Mouse (Mus musculus) macrophage (primary cell): ENCODE results near the gene Fam189b. TPM values are rescaled to one million over a fixed set of nuclear protein-coding genes. Genes with fewer than 3 reads are reported as not detected.
"Not testable (repeated sequence)": the region's sequence is repeated elsewhere in the genome, so short reads cannot be mapped to it uniquely, and the experiment has no call there.

Experiments
- H3K27ac ChIP-seq: fragments of 350-480 bp; formaldehyde crosslinking; 2 replicates; pipeline ENCODE4 v1.9.0; 2021
- H3K36me3 ChIP-seq: fragments of 350-480 bp; formaldehyde crosslinking; 2 replicates; pipeline ENCODE4 v1.9.0; 2021; ENCODE audit errors: inconsistent target
- H3K4me3 ChIP-seq: fragments of 350-480 bp; formaldehyde crosslinking; 2 replicates; pipeline ENCODE4 v1.9.0; 2021; ENCODE audit errors: inconsistent target
- H3K79me2 ChIP-seq: fragments of 350-480 bp; formaldehyde crosslinking; 2 replicates; pipeline ENCODE4 v1.9.0; 2021; ENCODE audit errors: inconsistent target
- WGBS: methylation state at CpG from one replicate; pipeline ENCODE4 v1.1.7; 2026; ENCODE audit warnings: inconsistent platforms; ENCODE audit not compliant: missing documents; 5-methylcytosine and 5-hydroxymethylcytosine counted together
- polyA plus RNA-seq: library from polyadenylated mRNA; stranded (reverse); fragments of 250-400 nt; gene quantifications from 3 replicates; pipeline ENCODE4 v1.2.4, GENCODE M21; 2018; ENCODE audit warnings: inconsistent platforms

Fam189b gene
- polyA plus RNA-seq, 1 experiment from 2014 or later: 1.1 TPM

- Histone ChIP-seq H3K36me3 (peaks cover 58% of the 10 kb centered on the region), H3K27ac (no peak overlapping the region), H3K4me3 (no peak overlapping the region), H3K79me2 (peaks cover 36% of the 10 kb centered on the region)
- 97% methylated on average over 7 of the region's 7 CpGs for WGBS
Measured at GRCm38 (mm10) chr3:89206079-89206478, 23.1 kb downstream of the Fam189b start.

- H3K36me3 ChIP-seq: peaks cover 58% of the 10 kb centered on the region
- H3K79me2 ChIP-seq: peaks cover 36% of the 10 kb centered on the region
- H3K4me3 ChIP-seq: no peak overlapping the region
- H3K27ac ChIP-seq: no peak overlapping the region
- WGBS: 85% methylated on average over 2 of the region's 2 CpGs
Measured at GRCm38 (mm10) chr3:89206695-89207094, 23.8 kb downstream of the Fam189b start.

DNA sequence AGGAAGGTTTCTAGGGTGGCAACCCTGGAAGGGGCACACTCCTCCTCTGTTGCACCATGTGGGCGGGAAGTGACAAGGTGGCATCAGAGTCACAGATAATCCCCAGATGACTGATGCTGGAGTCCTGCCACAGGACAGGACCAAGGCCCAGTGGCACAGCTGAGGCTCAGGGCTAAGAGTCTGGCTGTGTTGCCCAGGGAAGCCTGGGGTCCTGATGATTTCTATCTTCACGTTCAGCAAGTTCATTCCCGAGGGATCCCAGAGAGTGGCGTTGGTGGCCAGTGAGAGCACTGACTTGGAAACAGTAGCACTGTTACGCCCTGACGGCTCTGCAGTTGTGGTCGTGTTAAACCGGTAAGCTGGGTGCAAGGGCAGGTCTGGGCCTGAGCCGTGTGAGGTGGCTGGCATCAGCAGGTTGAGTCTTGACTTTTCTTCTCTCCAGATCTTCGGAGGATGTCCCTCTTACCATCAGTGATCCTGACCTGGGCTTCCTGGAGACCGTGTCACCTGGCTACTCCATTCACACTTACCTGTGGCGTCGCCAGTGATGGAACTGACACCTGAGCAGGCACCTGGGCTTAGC lies 25.2 kb downstream of the Fam189b start:
- Histone ChIP-seq H3K4me3 (no peak overlapping the region), H3K36me3 (peaks cover 58% of the 10 kb centered on the region), H3K27ac (no peak overlapping the region), H3K79me2 (peaks cover 43% of the 10 kb centered on the region)
- 96% methylated on average over 13 of the region's 13 CpGs for WGBS

DNA sequence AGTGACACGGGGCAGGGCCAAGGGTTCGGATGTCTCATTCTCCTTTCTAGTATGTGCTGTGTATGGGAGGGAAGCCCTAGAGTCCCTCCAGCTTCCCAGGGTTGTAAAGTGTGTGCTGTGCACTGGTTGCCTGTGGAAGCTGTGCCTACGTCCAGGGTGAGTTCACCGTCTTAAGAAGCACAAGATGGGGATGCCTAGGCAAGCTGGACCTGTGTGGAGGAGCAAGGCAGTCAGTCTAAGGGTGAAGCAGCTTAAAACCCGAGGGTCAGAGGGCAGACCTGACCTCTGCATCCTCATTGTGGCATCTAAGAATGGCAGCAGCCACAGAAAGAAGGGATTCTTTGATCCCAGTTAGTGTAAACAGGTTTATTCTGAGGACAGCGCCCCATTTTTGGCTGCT lies 25.8 kb downstream of the Fam189b start:
- Histone ChIP-seq H3K79me2 (peaks cover 42% of the 10 kb centered on the region), H3K27ac (no peak overlapping the region), H3K4me3 (no peak overlapping the region), H3K36me3 (peaks cover 58% of the 10 kb centered on the region)
- WGBS: 89% methylated on average over 6 of the region's 6 CpGs

GRCm38 (mm10) chr3:89209731-89210130 lies 26.8 kb downstream of the Fam189b start:
- WGBS: 93% methylated on average over 7 of the region's 7 CpGs
- peaks cover 50% of the 10 kb centered on the region for H3K36me3 ChIP-seq

GRCm38 (mm10) chr3:89210162-89210561 lies 27.2 kb downstream of the Fam189b start:
- 54% methylated on average over 13 of the region's 13 CpGs for WGBS
- peaks cover 46% of the 10 kb centered on the region for H3K36me3 ChIP-seq

More at GRCm38 (mm10) chr3:89209731-89210130, 26.8 kb downstream of the Fam189b start:
- no peak overlapping the region for H3K27ac ChIP-seq
- peaks cover 32% of the 10 kb centered on the region for H3K79me2 ChIP-seq
- H3K4me3 ChIP-seq: no peak overlapping the region

GRCm38 (mm10) chr3:89210731-89211130 lies 27.8 kb downstream of the Fam189b start:
- Histone ChIP-seq H3K79me2 (peaks cover 22% of the 10 kb centered on the region), H3K4me3 (no peak overlapping the region), H3K36me3 (peaks cover 40% of the 10 kb centered on the region), H3K27ac (no peak overlapping the region)
- 73% methylated on average over 7 of the region's 7 CpGs for WGBS

More at GRCm38 (mm10) chr3:89210162-89210561, 27.2 kb downstream of the Fam189b start:
- Histone ChIP-seq H3K4me3 (no peak overlapping the region), H3K79me2 (peaks cover 27% of the 10 kb centered on the region), H3K27ac (no peak overlapping the region)

- Histone ChIP-seq H3K36me3 (peaks cover 8% of the 10 kb centered on the region; the same call in 1 of the 2 replicates), H3K79me2 (peaks cover 16% of the 10 kb centered on the region), H3K4me3 (peak overlapping the region; percentile 98), H3K27ac (peak overlapping the region; percentile 54)
- under 1% methylated on average over 54 of the region's 69 CpGs for WGBS
Measured at GRCm38 (mm10) chr3:89213803-89214530, 31.0 kb downstream of the Fam189b start.

- Histone ChIP-seq H3K27ac (no peak within 1 kb of the TSS), H3K79me2 (peaks cover 16% of the 10 kb centered on the region), H3K4me3 (peak within 1 kb of the TSS; percentile 14), H3K36me3 (no peaks in the 10 kb centered on the region; the same call in 1 of the 2 replicates)
- WGBS: 9% methylated on average over 16 of the region's 19 CpGs
Measured at GRCm38 (mm10) chr3:89214681-89215411, 31.9 kb downstream of the Fam189b start, which contains the start of gene Thbs3. Thbs3 (plus strand) TSS chr3:89215180.

- Histone ChIP-seq H3K4me3 (no peak overlapping the region), H3K27ac (no peak overlapping the region), H3K36me3 (no peaks in the 10 kb centered on the region), H3K79me2 (peaks cover 16% of the 10 kb centered on the region)
- WGBS: 3% methylated on average over 6 of the region's 6 CpGs
Measured at GRCm38 (mm10) chr3:89215853-89216252, 32.9 kb downstream of the Fam189b start.

- not testable (repeated sequence) for H3K36me3 ChIP-seq, H3K27ac ChIP-seq, H3K4me3 ChIP-seq
- H3K79me2 ChIP-seq: peaks cover 16% of the 10 kb centered on the region
- 80% methylated on average over 4 of the region's 7 CpGs for WGBS
Measured at GRCm38 (mm10) chr3:89216407-89216806, 33.5 kb downstream of the Fam189b start.

DNA sequence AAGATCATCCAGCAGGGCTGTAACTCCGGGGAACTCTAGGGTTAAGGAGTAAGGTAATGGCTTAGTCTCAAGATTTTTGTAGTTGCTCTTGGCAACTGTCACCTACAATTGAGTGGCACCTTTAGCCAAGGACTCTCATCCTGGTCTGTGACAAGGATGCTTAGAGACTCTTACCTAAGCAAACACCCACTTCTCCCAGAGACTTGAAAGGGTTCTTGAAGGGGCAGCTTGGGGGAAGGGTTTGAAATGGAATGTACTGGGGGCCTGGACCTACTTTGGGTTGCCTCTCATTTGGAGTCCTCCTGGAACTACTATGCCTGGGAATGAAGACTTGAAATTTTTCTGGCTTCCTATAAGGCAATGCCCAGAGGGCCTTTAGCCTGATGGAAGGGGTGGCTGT lies 35.3 kb downstream of the Fam189b start:
- H3K4me3 ChIP-seq: no peak overlapping the region
- H3K79me2 ChIP-seq: peaks cover 3% of the 10 kb centered on the region; the same call in 1 of the 2 replicates
- no peak overlapping the region for H3K27ac ChIP-seq
- no peaks in the 10 kb centered on the region for H3K36me3 ChIP-seq
- WGBS: 100% methylated on average over 1 of the region's 1 CpGs

GRCm38 (mm10) chr3:89219546-89219945 lies 36.6 kb downstream of the Fam189b start:
- Histone ChIP-seq H3K27ac (no peak overlapping the region), H3K4me3 (no peak overlapping the region), H3K79me2 (no peaks in the 10 kb centered on the region), H3K36me3 (no peaks in the 10 kb centered on the region)
- WGBS: 58% methylated on average over 8 of the region's 8 CpGs

DNA sequence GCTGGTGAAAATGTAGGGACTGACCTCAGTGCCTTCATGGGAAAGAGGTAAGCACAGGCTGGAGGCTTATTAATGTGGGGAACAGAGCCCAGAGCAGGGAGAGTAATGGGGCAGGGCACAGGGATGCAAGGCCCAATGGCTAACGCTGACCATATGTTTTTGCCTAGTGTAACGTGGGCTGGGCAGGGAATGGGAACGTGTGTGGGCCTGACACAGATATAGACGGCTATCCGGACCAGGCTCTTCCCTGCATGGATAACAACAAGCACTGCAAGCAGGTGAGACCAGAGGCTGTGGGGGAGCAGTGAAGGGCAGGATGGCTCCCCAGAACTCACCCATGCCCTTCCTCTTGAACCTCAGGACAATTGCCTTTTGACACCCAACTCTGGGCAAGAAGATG lies 38.2 kb downstream of the Fam189b start:
- Histone ChIP-seq H3K4me3 (no peak overlapping the region), H3K27ac (no peak overlapping the region), H3K36me3 (no peaks in the 10 kb centered on the region), H3K79me2 (no peaks in the 10 kb centered on the region)
- 96% methylated on average over 5 of the region's 5 CpGs for WGBS

GRCm38 (mm10) chr3:89224796-89225195 lies 41.9 kb downstream of the Fam189b start:
- Histone ChIP-seq H3K36me3 (no peaks in the 10 kb centered on the region), H3K27ac (no peak overlapping the region), H3K4me3 (no peak overlapping the region), H3K79me2 (no peaks in the 10 kb centered on the region)
- 76% methylated on average over 11 of the region's 11 CpGs for WGBS
